Mouse (Mus musculus) gastrocnemius, postnatal 36 days (tissue): ENCODE data around the gene Cep112. TPM values are rescaled to one million over a fixed set of nuclear protein-coding genes. Genes with fewer than 3 reads are reported as not detected.

ENCODE experiments used
- DNase-seq, 2 experiments: peaks; one replicate each; pipeline ENCODE4 v3.0.0; 2022
- intact Hi-C: fragments of 180-260 bp; cut with DNase I; formaldehyde crosslinking; loops from one replicate; pipeline ENCODE4 v1.15.1; 2025
- total RNA-seq, 2 experiments: library from RNA; stranded (reverse); gene quantifications; 2 replicates each; pipeline ENCODE4 v1.2.3; 2021

Cep112 gene
- total RNA-seq, 2 experiments from 2014 or later = 1.9 to 2.2 TPM

GRCm38 (mm10) chr11:108757626-108758430 is 332.8 kb downstream of the Cep112 start:
- no peak for DNase-seq
- intact Hi-C loops = loop anchor here (5.0 kb wide), 1 partner anchor 149 kb away; no protein-coding TSS in a partner anchor

- no peak for DNase-seq
- intact Hi-C loops = no loop called here
These were observed 345.1 kb downstream of the Cep112 start for GRCm38 (mm10) chr11:108770064-108770463.

GRCm38 (mm10) chr11:108774019-108774670 is 349.2 kb downstream of the Cep112 start:
- intact Hi-C loops = no loop called here
- DNase-seq = no peak

- DNase-seq = no peak
- intact Hi-C loops = no loop called here
These were observed 352.2 kb downstream of the Cep112 start for GRCm38 (mm10) chr11:108777158-108777557.

- peak in 1 of 2 experiments; percentile 11 for DNase-seq
- intact Hi-C loops = no loop called here
These were observed 355.6 kb downstream of the Cep112 start for GRCm38 (mm10) chr11:108780271-108781250.

- DNase-seq = no peak
- intact Hi-C loops = no loop called here
These were observed 373.4 kb downstream of the Cep112 start for GRCm38 (mm10) chr11:108798398-108798797.

- no peak for DNase-seq
- intact Hi-C loops = no loop called here
These were observed 374.7 kb downstream of the Cep112 start for GRCm38 (mm10) chr11:108799695-108800094.

- no peak for DNase-seq
- intact Hi-C loops = no loop called here
These were observed 379.0 kb downstream of the Cep112 start for GRCm38 (mm10) chr11:108804030-108804429.

- DNase-seq = no peak
- intact Hi-C loops = no loop called here
These were observed 381.0 kb downstream of the Cep112 start for GRCm38 (mm10) chr11:108805947-108806346.

GRCm38 (mm10) chr11:108809626-108810025 is 384.6 kb downstream of the Cep112 start:
- no peak for DNase-seq
- intact Hi-C loops = no loop called here

GRCm38 (mm10) chr11:108821771-108822170 is 396.8 kb downstream of the Cep112 start:
- DNase-seq = no peak
- intact Hi-C loops = no loop called here

GRCm38 (mm10) chr11:108822257-108822656 is 397.3 kb downstream of the Cep112 start:
- intact Hi-C loops = no loop called here
- no peak for DNase-seq

- no peak for DNase-seq
- intact Hi-C loops = no loop called here
These were observed 402.3 kb downstream of the Cep112 start for GRCm38 (mm10) chr11:108827321-108827720.

- DNase-seq = no peak
- intact Hi-C loops = no loop called here
These were observed 403.5 kb downstream of the Cep112 start for GRCm38 (mm10) chr11:108828374-108829025.

GRCm38 (mm10) chr11:108836706-108837105 is 411.7 kb downstream of the Cep112 start:
- intact Hi-C loops = no loop called here
- no peak for DNase-seq

- no peak for DNase-seq
- intact Hi-C loops = no loop called here
These were observed 415.2 kb downstream of the Cep112 start for GRCm38 (mm10) chr11:108840195-108840594.

GRCm38 (mm10) chr11:108842765-108843164 is 417.8 kb downstream of the Cep112 start:
- no peak for DNase-seq
- intact Hi-C loops = no loop called here

- intact Hi-C loops = no loop called here
- DNase-seq = no peak
These were observed 421.0 kb downstream of the Cep112 start for GRCm38 (mm10) chr11:108845971-108846370.

- DNase-seq = no peak
- intact Hi-C loops = no loop called here
These were observed 421.5 kb downstream of the Cep112 start for GRCm38 (mm10) chr11:108846479-108846878.

- intact Hi-C loops = no loop called here
- DNase-seq = no peak
These were observed 426.8 kb downstream of the Cep112 start for GRCm38 (mm10) chr11:108851771-108852170.
